Mouse (Mus musculus) urinary bladder, adult 2 months (tissue): ENCODE measurements around the gene Zfp202. TPM values are rescaled to one million over a fixed set of nuclear protein-coding genes. Genes with fewer than 3 reads are reported as not detected.
A peak's percentile ranks its signal among the peaks of the same experiment; 100 is the strongest.
"Not testable (repeated sequence)": the region's sequence is repeated elsewhere in the genome, so short reads cannot be mapped to it uniquely, and the experiment has no call there.

Source experiments
- DNase-seq: peaks from one replicate; pipeline ENCODE4 v3.0.0; 2022; ENCODE audit warnings: low spot score
- polyA plus RNA-seq: library from polyadenylated mRNA; depleted of rRNA; stranded (reverse); fragments of >200 nt; gene quantifications from 2 replicates; pipeline ENCODE4 v1.2.3, GENCODE M21; 2012; rRNA removed

The Zfp202 gene
- 3.2 and 3.7 TPM in 2 replicates for polyA plus RNA-seq

DNA sequence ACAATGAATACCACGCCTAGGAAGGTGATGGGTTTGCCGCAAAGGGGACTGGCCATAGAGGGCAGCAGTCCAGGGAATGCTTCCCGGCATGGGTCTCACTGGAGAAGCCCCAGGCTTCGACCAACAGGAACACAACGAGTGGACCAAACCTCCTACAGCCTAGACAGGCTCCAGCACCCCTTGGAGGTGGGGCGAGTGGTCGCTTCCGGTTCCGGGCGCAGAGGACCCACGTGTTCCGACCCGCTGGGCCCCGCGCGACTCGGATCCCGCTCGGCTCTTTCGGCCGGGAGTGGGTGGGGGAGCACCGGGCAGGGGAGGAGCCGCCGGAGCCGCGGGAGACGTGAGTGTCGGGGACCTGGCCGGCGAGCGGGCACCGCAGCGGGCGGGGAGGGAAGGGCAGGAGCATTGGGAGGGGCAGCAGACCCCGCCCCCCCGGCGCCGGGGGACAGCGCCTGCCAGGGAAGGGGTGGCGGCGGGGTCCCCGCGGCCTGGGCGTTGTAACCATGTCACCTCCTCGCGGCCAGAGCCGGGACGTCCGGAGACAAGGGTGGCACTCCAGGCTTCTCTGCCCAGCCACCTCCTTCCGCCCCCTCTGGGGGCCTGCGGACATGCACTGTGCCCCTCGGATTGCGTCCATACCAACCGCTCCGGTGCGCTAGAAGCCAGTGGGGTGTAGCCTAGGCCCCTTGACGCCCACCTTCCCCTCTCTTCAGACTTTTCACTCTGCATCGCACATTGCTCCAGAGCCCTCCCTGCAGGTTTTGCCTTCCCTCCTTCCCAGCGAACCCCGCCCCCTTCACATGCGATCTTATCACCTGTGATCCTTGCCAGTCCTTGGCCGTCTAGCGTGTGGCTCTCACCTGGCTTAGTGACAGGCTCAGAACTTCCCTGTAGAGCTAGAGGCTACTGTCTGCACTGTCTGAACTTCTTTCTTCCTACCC, at the start of gene Zfp202:
Gene Zfp202, plus strand, starts transcription at position 219 of the 941 bp plus-strand sequence.
- peak; percentile 76 for DNase-seq

DNA sequence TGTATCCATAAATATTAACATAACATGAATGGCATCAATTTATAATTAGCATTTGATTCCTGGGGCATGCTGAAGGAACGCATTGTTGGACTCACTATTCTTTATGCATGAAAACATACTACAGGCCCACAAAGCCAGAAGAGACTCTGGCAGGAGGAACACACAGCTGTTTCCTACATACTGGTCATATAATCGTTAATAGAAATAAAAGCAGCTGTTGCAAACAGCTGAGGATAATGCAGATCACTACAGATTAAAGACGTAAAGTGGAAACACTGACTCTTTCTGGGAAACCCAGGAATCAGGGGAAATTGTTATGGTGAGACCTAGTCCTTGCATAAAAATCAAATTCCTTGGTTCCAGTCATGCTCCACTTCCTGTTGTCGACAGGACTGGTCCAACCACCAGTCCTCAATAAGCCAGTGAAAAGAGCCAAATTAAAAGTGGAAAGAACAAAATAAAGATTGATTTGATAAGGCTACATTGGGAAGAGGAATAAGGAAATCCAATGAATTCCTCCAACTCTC, 36.9 kb upstream of the Zfp202 start:
- no peak for DNase-seq

DNA sequence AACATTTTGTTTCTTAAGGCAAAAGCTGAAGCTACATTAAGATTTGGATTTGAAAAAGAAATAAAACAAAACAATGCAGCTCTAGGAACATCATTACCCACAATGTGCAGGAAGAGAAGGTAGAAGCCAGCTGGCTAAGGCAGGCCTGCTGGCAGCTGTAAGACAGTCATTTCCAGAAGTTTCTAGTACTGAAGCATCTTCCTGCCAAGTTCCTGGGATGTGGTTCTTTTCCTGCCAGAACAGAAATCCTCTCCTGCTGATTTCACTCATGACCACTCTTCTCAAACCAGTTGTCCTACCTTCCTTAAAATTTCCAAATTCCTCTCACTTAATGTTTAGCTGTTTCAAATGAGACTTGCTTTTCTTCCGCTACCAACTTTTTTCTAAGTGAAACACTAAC, 25.7 kb upstream of the Zfp202 start:
- no peak for DNase-seq

DNA sequence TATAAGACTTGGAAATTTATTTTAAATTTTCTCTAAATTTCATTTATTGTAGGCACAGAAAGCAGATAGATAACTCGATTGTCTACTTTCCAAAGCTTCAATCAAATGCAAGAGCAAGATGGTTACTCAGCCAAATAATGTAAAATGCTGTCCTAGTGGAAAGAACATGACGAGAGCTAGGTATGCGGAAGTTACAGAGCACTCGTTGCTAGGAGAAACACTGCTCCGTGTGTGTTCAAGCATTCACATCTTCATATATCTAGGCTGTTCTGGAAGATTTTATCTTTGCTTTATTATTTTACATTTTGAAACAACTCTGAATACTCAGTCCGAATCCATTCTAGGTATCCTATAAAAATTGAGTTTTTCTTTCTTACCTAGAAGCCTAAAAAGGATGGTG, 15.1 kb upstream of the Zfp202 start:
- DNase-seq = no peak

- DNase-seq = no peak
These were observed 11.5 kb upstream of the Zfp202 start, which contains the start of gene Olfr986 for GRCm38 (mm10) chr9:40180620-40181019. Olfr986 (plus strand) TSS chr9:40180920.

- DNase-seq = not testable (repeated sequence)
These were observed 7.0 kb upstream of the Zfp202 start for GRCm38 (mm10) chr9:40185166-40185565.

GRCm38 (mm10) chr9:40191086-40191876, 835 bp upstream of the Zfp202 start:
- no peak for DNase-seq

DNA sequence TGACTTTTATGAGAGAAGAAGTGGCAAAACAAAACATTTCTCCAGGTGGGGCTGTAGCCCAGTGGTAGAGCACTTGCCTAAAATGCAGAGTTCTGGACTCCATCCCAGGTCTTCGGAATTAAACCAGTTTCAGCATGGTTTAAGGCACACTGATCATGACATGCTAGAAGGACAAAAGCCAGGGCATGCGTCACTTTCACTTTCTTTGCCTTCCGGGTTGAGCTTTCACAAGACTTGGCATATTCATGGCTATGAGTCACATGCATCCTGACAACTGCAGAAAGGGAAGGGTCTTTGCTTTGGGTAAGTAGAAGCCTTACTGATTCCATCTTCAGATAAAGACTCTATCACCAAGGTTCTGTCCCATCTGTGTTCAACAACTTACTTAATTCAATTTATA, 3.9 kb downstream of the Zfp202 start:
- DNase-seq = no peak

DNA sequence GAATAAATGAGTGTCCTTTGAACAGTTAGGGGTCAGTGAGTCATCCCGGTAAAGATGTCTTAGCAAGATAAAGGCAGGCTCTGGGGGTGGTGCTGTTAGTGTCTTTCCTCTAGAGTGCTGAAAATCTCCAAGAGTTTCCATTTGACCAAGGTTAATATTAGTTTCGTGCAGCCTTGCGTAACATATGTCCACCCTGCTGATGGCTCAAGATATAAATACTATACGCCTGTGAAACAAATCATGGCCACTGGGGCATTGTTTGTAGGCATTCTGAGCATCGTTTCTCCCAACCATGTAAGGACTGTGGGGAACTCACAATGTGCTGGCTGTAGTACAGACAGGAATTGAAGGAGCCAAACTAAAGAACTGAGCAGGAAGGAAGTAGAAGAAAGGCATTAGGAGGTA, 14.4 kb downstream of the Zfp202 start:
- no peak for DNase-seq

- DNase-seq = no peak
These were observed 18.6 kb downstream of the Zfp202 start for GRCm38 (mm10) chr9:40210744-40211143.

DNA sequence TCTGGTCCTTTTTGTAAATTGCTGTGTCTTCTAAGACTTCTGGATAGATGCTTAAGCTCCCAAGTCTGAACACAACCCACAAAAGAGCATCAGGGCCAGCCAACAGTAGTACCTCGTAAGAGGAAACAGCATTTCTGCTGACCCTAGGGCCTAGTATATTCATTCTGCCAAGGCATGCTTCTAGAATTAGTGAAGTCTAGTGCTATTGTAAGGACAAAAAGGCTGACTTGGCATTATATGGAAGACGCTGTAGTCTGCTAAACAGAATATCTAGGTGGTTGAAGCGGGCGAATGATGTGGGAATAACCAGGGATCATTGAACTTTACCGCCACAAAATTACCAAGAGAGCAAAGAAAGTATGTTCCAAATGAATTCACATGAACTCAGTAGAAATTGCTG, 21.9 kb downstream of the Zfp202 start:
- no peak for DNase-seq

GRCm38 (mm10) chr9:40216651-40217050, 24.5 kb downstream of the Zfp202 start:
- no peak for DNase-seq

GRCm38 (mm10) chr9:40224289-40224688, 32.2 kb downstream of the Zfp202 start:
- no peak for DNase-seq

- no peak for DNase-seq
These were observed 36.0 kb downstream of the Zfp202 start for GRCm38 (mm10) chr9:40227874-40228789.

- DNase-seq = no peak
These were observed 36.8 kb downstream of the Zfp202 start for GRCm38 (mm10) chr9:40228804-40229331.

GRCm38 (mm10) chr9:40229479-40229878, 37.4 kb downstream of the Zfp202 start:
- no peak for DNase-seq

GRCm38 (mm10) chr9:40231019-40231418, 38.9 kb downstream of the Zfp202 start:
- no peak for DNase-seq

DNA sequence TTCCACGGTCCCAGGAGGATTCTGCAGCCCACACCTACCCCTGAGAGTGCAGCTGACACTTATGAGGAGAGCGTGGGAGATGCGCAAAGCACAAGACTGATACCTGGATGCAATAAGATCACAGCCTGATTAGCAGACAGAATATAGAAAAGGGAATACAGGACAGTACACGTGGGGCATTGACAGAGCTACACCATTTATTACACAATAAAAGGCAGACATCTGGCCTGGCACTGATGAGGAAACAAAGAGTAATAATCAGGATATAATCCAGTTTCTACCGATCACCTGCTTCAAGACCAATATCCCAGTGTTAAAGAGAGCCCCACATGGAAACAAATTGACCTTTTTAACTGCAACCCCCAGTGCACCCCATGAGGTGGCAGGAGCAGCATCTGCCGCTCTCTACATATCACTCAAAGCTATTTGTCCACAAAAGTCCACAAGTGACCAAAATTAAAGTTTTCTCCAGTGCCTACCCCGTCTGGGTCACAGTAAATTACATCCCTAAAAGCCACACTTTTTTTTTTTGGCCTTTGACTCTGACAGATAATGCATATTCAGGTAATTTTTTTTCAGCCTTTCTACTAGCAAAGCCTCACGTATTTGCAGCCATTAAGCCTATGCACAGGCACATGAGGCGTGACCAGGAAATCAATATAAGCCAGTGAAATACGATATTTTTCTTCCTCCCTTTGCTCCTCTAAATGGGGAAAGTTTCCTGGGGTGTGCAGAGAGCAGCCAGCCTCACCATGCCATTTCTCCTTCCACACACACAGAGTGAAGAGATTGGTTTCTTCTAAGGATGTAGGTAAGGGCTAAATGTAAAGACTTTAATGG, 42.3 kb downstream of the Zfp202 start:
- DNase-seq = no peak

DNA sequence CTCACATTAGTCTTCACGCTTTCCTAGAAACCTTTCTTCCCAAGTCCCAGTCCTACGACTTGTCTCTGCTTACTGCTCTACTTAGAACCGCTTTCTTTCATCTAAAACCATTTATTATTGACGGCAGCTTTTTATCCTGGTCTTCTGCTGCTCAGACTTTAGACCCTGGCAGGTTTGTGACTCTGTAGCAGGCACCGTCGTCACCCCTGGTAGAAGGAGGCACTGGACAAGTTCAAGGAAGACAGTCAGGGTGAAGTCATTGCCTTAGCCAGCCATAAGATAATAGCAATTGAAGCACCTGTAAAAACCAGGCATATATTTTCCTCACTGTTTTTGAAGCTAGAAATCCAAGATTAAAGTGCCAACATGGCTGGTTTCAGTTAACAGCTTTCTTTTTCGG, 43.1 kb downstream of the Zfp202 start:
- DNase-seq = no peak

GRCm38 (mm10) chr9:40239749-40240148, 47.6 kb downstream of the Zfp202 start:
- DNase-seq = no peak
